Mouse (Mus musculus): ENCODE measurements around the gene Prr5. TPM values are rescaled to one million over a fixed set of nuclear protein-coding genes. Genes with fewer than 3 reads are reported as not detected.
A peak's percentile ranks its signal among the peaks of the same experiment; 100 is the strongest.

Gene Prr5
- polyA plus RNA-seq, 1 experiment from 2014 or later, result 21.0 TPM

DNA sequence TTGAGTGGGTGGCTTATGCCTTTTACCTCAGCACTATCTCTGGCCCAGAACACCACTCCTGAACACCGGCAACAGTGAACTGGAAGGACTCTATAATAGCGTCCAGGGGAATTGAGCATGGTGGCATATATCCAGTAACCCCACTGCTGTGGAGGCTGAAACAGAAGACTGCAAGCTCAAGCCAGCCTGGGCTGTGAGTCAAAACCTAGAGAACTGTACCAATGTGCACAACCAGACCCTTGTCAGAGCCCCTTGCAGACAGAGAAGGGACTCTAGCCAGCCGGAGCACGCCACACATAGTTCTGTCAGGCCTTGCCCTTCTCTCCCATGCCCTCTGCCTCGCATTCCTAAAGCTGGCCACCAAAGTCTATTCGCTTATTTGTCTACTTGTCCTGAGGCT lies 28.7 kb upstream of the Prr5 start:
- Histone ChIP-seq H3K9ac (no peak overlapping the region), H3K27me3 (replicated peaks) (no peaks in the 10 kb centered on the region), H3K27ac (no peak overlapping the region), H3K4me1 (peaks cover 5% of the 10 kb centered on the region), H3K36me3 (no peaks in the 10 kb centered on the region), H3K4me3 (no peak overlapping the region), H3K9me3 (no peaks in the 10 kb centered on the region; the same call in 1 of the 2 replicates), H3K4me2 (replicated peaks) (no peak overlapping the region)
- no peak for ATAC-seq (ENCODE audit: low FRiP score, low read depth)
- WGBS, result 89% methylated on average over 6 of the region's 6 CpGs

DNA sequence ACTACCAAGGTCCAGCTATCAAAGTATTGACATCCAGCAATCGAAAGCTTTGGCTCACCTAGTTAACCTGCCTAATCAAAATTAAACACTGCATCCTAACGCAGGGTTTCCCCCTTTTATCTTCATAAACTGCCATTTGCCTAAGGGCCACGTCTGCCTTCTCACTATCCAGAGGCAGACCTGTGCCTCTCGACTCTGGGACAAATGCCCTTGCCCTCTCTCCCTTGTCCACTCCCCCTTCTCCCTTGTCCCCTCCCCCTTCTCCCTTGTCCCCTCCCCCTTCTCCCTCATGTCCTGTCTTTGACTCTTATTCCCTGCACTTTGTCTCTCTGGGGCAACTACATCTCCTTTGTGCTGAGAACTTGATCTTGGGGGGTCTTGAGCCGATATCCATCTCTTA lies 28.3 kb upstream of the Prr5 start:
- no peak overlapping the region for H3K4me2 ChIP-seq (replicated peaks)
- no peak overlapping the region for H3K9ac ChIP-seq
- H3K9me3 ChIP-seq, result no peaks in the 10 kb centered on the region; the same call in 1 of the 2 replicates
- H3K4me1 ChIP-seq, result peaks cover 5% of the 10 kb centered on the region
- no peak overlapping the region for H3K27ac ChIP-seq
- no peak for ATAC-seq (ENCODE audit: low FRiP score, low read depth)
- 61% methylated on average over 5 of the region's 5 CpGs for WGBS
- H3K36me3 ChIP-seq, result no peaks in the 10 kb centered on the region
- H3K27me3 ChIP-seq (replicated peaks), result no peaks in the 10 kb centered on the region
- no peak overlapping the region for H3K4me3 ChIP-seq

DNA sequence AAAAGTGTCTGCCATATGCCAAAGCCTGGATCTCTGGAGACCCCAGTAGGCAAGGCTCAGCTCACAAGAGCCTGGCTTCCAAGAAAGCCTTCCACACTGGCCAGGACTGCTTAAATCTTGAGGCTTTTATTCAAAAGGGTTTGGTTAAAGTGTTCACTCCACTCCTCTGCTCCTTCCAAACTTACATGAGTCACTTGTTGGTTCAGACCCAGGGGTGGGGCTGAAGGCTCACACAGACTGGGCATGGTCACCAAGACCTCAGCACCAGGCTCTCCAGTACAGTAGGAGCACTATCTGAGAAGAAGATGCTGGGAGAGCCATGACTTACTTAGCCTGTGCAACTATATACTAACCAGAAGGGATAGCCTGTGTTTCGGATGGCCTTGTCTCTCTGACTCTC lies 27.5 kb upstream of the Prr5 start:
- H3K36me3 ChIP-seq, result no peaks in the 10 kb centered on the region
- 94% methylated on average over 1 of the region's 1 CpGs for WGBS

DNA sequence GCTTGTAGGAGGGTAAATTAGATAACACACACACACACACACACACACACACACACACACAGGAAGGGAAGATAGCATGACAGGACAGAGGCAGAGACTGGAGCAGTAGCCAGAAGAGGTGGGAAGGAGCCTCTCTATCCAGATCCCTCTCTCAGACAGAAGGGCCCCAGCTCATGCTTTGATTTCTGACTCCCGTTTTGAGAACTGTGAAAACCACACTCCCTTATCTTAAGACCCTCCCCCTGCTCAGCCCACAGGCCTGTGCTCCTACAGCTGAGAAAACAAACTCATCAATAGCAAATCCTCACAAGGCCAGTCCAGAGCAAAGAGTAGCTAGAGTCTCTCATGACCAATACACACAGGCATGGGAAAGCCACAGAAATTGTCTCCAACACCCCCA lies 26.2 kb upstream of the Prr5 start:
- no peaks in the 10 kb centered on the region; the same call in 1 of the 2 replicates for H3K9me3 ChIP-seq
- no peaks in the 10 kb centered on the region for H3K36me3 ChIP-seq
- H3K4me2 ChIP-seq (replicated peaks), result no peak overlapping the region
- peaks cover 5% of the 10 kb centered on the region for H3K4me1 ChIP-seq
- H3K4me3 ChIP-seq, result no peak overlapping the region
- 10% methylated on average over 1 of the region's 1 CpGs for WGBS
- H3K27me3 ChIP-seq (replicated peaks), result no peaks in the 10 kb centered on the region
- H3K9ac ChIP-seq, result no peak overlapping the region
- no peak overlapping the region for H3K27ac ChIP-seq
- no peak for ATAC-seq (ENCODE audit: low FRiP score, low read depth)

More for the DNA sequence above, 27.5 kb upstream of the Prr5 start:
- Histone ChIP-seq H3K4me2 (replicated peaks) (no peak overlapping the region), H3K27me3 (replicated peaks) (no peaks in the 10 kb centered on the region), H3K4me3 (no peak overlapping the region), H3K4me1 (peaks cover 5% of the 10 kb centered on the region), H3K9me3 (no peaks in the 10 kb centered on the region; the same call in 1 of the 2 replicates), H3K9ac (no peak overlapping the region), H3K27ac (no peak overlapping the region)
- no peak for ATAC-seq (ENCODE audit: low FRiP score, low read depth)

DNA sequence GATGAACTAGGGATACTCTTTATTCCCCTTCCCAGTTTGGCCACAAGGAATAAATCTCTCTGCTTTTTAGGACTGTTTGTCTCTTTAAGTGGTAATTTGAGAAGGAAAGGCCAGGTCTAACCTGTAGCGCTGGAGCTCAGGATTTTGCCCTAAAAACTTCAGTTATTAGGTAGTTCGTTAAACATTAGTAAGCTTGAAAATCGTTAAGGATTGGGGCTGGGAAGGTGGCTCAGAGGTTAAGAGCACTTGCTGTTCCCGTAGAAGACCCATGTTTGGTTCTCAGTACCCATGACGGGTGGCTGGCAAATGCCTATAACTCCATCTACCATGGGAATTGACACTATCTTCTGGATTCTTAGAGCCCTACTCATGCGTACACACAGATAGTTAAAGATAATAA lies 17.9 kb upstream of the Prr5 start:
- H3K27ac ChIP-seq, result no peak overlapping the region
- H3K36me3 ChIP-seq, result no peaks in the 10 kb centered on the region
- H3K4me3 ChIP-seq, result no peak overlapping the region
- H3K27me3 ChIP-seq (replicated peaks), result no peaks in the 10 kb centered on the region
- H3K9ac ChIP-seq, result no peak overlapping the region
- H3K4me1 ChIP-seq, result peaks cover 13% of the 10 kb centered on the region
- H3K9me3 ChIP-seq, result no peaks in the 10 kb centered on the region
- WGBS, result 90% methylated on average over 6 of the region's 6 CpGs
- no peak overlapping the region for H3K4me2 ChIP-seq (replicated peaks)
- no peak for ATAC-seq (ENCODE audit: low FRiP score, low read depth)

DNA sequence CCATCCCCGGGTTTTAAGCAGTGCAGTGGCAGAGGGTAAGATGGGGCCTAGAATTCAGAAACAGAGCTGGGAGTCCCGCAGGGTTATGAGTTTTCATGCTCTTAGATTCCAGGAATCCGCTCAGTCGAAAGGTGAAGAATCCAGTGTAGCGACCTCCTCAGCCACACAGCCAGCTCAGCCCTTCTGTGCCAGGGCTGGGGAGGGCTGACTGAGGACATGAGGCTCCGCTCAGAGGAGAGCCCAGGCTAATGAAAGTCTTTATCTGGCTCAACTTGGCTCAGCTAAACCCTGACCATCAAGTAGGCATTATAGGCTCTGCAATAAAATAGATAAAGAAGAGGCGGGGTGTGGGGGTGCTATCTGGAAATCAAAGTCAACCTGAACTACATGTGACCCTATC lies 16.3 kb upstream of the Prr5 start:
- Histone ChIP-seq H3K27me3 (replicated peaks) (no peaks in the 10 kb centered on the region), H3K4me3 (no peak overlapping the region), H3K4me1 (peaks cover 22% of the 10 kb centered on the region), H3K9me3 (no peaks in the 10 kb centered on the region), H3K36me3 (no peaks in the 10 kb centered on the region), H3K27ac (no peak overlapping the region), H3K4me2 (replicated peaks) (no peak overlapping the region), H3K9ac (no peak overlapping the region)
- 90% methylated on average over 7 of the region's 7 CpGs for WGBS
- no peak for ATAC-seq (ENCODE audit: low FRiP score, low read depth)

DNA sequence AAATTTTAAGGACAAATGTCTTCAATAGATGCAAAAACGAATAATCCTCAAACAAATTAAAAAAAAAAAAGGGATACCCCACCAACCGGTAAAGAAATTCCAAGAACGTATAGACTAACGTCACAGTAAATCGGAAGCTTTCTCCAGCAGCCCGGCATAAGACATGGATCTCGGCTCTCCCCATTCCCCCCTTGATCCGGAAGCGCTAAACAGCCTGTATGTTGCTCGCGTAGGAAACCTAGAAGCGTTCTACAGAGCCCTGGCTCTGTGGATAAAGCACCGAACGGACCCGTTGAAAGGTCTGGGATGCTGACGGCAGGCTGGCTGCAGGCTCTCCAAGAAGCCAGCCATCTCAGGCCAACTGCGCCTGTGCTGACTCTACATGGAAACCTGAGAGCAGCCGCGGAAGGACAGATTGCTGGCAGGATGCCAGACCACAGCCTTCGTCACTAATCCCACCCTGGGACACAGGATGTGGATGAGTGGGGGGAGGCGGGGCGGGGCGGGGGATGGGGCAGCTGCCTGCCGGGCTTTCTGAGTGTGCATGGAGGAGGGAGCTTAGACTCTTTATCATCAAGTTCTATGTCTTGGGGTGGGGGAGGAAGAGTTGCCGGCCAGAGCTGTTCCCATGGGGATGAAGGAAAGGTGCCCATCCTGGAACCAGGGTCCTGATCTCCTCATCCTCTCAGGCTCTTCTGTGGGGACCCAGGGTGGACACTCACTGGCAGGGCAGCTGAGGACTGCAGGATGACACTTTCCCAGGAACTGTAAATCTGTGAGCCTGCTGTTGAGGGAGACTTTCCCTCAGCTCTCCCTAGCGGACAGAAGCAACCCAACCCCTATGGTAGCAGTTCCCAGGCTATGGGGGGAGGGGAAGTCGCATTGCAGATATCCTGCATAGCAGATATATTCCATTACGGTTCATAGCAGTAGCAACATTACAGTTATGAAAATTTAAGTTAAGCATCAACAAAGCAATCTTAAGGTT lies 15.1 kb upstream of the Prr5 start:
- Histone ChIP-seq H3K9ac (peak overlapping the region; percentile 45; the same call in 1 of the 2 replicates), H3K4me2 (replicated peaks) (peak overlapping the region; percentile 52), H3K36me3 (no peaks in the 10 kb centered on the region), H3K9me3 (no peaks in the 10 kb centered on the region), H3K27ac (peak overlapping the region; percentile 60), H3K4me3 (peak overlapping the region; percentile 24), H3K27me3 (replicated peaks) (no peaks in the 10 kb centered on the region), H3K4me1 (peaks cover 23% of the 10 kb centered on the region)
- peak; percentile 88 for ATAC-seq (ENCODE audit: low FRiP score, low read depth)
- 5% methylated on average over 28 of the region's 28 CpGs for WGBS

DNA sequence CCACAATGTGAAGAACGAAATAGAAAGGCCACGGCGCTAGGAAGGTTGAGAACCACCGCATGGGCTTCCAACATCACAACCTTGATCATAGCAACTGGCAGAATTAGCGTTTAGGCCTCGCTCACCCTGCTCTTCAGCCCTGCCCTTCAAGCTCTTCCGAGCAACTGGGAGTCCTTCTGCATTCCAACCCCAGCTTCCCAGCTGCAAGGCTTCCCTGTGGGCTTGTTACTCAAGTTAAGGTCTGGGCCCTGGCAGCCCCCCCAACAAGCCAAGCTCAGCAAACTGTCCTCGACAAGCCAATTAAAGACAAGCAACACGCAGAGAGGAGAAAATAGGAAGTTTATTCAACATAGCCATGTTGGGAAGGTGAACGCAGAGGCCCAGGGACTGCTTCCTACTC lies 14.4 kb upstream of the Prr5 start:
- Histone ChIP-seq H3K36me3 (no peaks in the 10 kb centered on the region), H3K4me2 (replicated peaks) (peak overlapping the region; percentile 52)

DNA sequence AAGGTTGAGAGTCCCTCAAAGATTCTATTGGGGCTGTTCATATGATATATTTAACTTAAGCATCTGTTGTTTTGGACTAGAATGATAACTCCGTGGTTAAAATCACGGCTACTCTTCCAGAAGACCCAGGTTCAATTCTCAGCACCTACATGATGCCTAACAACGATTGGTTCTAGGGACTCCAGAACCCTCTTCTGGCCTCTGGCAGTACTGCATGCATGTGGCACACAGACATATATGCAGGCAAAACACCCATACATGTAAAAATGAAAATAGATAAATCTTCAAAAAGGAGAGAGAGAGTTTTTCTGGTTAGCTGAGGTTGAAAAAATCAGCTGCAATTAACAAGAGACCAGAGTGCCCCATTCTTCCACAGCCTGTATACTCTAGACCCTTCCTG lies 12.7 kb upstream of the Prr5 start:
- Histone ChIP-seq H3K4me1 (peaks cover 23% of the 10 kb centered on the region), H3K9me3 (no peaks in the 10 kb centered on the region), H3K27me3 (replicated peaks) (no peaks in the 10 kb centered on the region), H3K27ac (no peak overlapping the region), H3K4me2 (replicated peaks) (no peak overlapping the region), H3K4me3 (no peak overlapping the region), H3K36me3 (no peaks in the 10 kb centered on the region), H3K9ac (no peak overlapping the region)
- ATAC-seq (ENCODE audit: low FRiP score, low read depth), result no peak
- 95% methylated on average over 3 of the region's 3 CpGs for WGBS

More for the DNA sequence above, 14.4 kb upstream of the Prr5 start:
- Histone ChIP-seq H3K27me3 (replicated peaks) (no peaks in the 10 kb centered on the region), H3K9me3 (no peaks in the 10 kb centered on the region), H3K9ac (no peak overlapping the region), H3K27ac (peak overlapping the region; percentile 37; the same call in 1 of the 2 replicates), H3K4me1 (peaks cover 23% of the 10 kb centered on the region), H3K4me3 (no peak overlapping the region)
- WGBS, result 56% methylated on average over 10 of the region's 10 CpGs
- no peak for ATAC-seq (ENCODE audit: low FRiP score, low read depth)

DNA sequence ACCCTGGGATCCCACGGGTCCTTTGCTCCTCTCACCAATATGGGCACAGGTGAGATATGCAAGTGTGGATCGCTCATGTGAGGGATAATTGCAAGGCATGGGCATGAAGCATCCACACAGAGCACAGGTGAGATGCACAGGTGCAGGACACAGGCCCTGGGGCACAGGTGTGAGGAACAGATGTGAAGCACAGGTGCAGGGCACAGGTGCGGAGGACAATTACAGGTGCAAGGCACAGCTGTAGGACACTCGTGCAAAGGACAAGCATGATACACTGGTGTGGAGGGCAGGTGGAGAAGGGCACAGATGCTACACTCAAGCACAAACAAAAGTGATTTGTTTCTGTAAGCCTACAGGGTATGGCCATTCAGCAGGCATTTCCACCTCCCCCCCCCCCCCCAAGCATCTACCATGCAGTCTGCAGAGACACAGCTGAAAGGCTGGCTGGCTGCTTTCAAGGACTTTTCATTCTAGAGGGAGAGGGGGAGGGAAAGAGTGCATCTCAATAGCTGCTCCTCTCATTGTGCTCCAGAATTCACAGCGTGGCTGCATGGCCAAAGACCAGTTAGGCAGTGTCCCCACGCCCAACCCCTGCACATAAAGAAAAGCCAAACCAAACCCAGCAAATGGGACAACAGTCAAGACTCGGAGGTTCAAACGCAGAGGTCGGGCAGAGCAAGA lies 11.9 kb upstream of the Prr5 start:
- H3K27ac ChIP-seq, result no peak overlapping the region
- H3K27me3 ChIP-seq (replicated peaks), result no peaks in the 10 kb centered on the region
- 48% methylated on average over 9 of the region's 9 CpGs for WGBS
- no peak for ATAC-seq (ENCODE audit: low FRiP score, low read depth)
- no peaks in the 10 kb centered on the region for H3K9me3 ChIP-seq
- no peak overlapping the region for H3K9ac ChIP-seq
- no peak overlapping the region for H3K4me2 ChIP-seq (replicated peaks)
- no peaks in the 10 kb centered on the region for H3K36me3 ChIP-seq
- H3K4me1 ChIP-seq, result peaks cover 25% of the 10 kb centered on the region
- no peak overlapping the region for H3K4me3 ChIP-seq

DNA sequence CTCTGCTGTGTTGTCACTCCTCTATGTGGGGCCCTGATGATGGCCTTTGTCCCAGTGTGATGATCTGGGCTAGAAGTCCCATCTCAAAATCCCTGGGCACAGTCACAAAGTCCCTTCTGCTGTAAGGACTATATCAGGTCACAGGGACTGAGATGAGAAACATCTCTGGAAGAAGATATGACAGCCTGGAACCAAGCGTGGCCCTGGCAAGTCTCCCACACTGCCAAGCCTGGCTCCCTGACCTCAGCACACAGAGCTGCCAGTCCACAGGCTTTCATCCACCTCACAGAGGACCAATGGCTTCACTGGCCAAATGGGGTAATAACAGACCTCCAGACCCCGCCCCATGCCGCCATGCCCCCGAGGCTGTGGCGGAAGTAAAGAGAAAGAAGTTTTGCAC lies 10.8 kb upstream of the Prr5 start:
- no peak overlapping the region for H3K9ac ChIP-seq
- H3K27me3 ChIP-seq (replicated peaks), result peaks cover 3% of the 10 kb centered on the region
- ATAC-seq (ENCODE audit: low FRiP score, low read depth), result no peak
- H3K27ac ChIP-seq, result no peak overlapping the region
- no peaks in the 10 kb centered on the region for H3K9me3 ChIP-seq
- H3K36me3 ChIP-seq, result no peaks in the 10 kb centered on the region
- 82% methylated on average over 5 of the region's 5 CpGs for WGBS
- H3K4me2 ChIP-seq (replicated peaks), result no peak overlapping the region
- no peak overlapping the region for H3K4me3 ChIP-seq
- peaks cover 37% of the 10 kb centered on the region for H3K4me1 ChIP-seq

DNA sequence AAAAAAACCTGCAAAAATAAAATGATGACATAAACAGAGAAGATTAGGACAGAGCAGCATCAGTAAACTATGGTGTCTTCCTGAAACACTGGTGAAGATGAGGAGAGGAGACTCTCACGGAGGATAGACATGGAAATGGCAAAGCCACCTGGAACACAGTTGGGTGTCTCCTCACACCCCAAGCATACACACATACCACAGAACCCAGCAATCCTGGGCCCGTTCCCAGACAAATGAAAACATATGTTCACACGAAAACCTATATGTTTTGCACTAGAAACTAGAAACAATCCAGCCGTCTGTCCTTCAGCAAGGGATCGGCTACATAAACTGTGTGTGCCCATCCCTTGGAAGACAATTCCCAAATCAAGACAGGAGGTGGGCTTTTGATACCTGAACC lies 9.6 kb upstream of the Prr5 start:
- Histone ChIP-seq H3K9me3 (no peaks in the 10 kb centered on the region), H3K4me3 (no peak overlapping the region), H3K4me2 (replicated peaks) (no peak overlapping the region), H3K27ac (no peak overlapping the region), H3K36me3 (no peaks in the 10 kb centered on the region), H3K27me3 (replicated peaks) (peaks cover 14% of the 10 kb centered on the region), H3K9ac (no peak overlapping the region), H3K4me1 (peaks cover 43% of the 10 kb centered on the region)
- WGBS, result 81% methylated on average over 5 of the region's 5 CpGs
- ATAC-seq (ENCODE audit: low FRiP score, low read depth), result no peak
